Mouse (Mus musculus) liver, adult 2 months (tissue): Measurements from ENCODE around the gene Plk3. TPM values are rescaled to one million over a fixed set of nuclear protein-coding genes. Genes with fewer than 3 reads are reported as not detected.

Experiments used
- DNase-seq: peaks from one replicate; pipeline ENCODE4 v3.0.0-alpha.2; 2011; ENCODE audit warnings: low read depth, low spot score; ENCODE audit errors: extremely low read depth
- H3K27ac ChIP-seq: fragments of 200-500 bp; replicated peaks from 2 replicates; pipeline ENCODE4 v1.5.1; 2012; ENCODE audit warnings: low read depth, mild to moderate bottlenecking, control low read depth, inconsistent platforms, low read length; ENCODE audit not compliant: insufficient read depth
- H3K27me3 ChIP-seq: fragments of 200-500 bp; 2 replicates; pipeline ENCODE4 v1.6.1; 2012; ENCODE audit warnings: mild to moderate bottlenecking, moderate library complexity, low read length, inconsistent platforms; ENCODE audit not compliant: control insufficient read depth, insufficient read depth
- H3K36me3 ChIP-seq: fragments of 200-500 bp; 2 replicates; pipeline ENCODE4 v1.6.1; 2012; ENCODE audit warnings: low read length, inconsistent platforms; ENCODE audit not compliant: control insufficient read depth, insufficient read depth
- H3K4me1 ChIP-seq: fragments of 200-500 bp; 2 replicates; pipeline ENCODE4 v1.6.1; 2011; ENCODE audit warnings: low read length; ENCODE audit not compliant: control insufficient read depth, insufficient read depth
- H3K4me3 ChIP-seq: fragments of 200-500 bp; 2 replicates; pipeline ENCODE4 v1.5.1; 2011; ENCODE audit warnings: low read depth, mild to moderate bottlenecking, control low read depth, low read length, moderate library complexity; ENCODE audit not compliant: insufficient read depth
- H3K79me2 ChIP-seq: fragments of 200-500 bp; 2 replicates; pipeline ENCODE4 v1.6.1; 2012; ENCODE audit warnings: inconsistent platforms, mild to moderate bottlenecking, low read length, moderate library complexity; ENCODE audit not compliant: control insufficient read depth, insufficient read depth
- H3K9ac ChIP-seq: fragments of 200-500 bp; 2 replicates; pipeline ENCODE4 v1.6.1; 2012; ENCODE audit warnings: low read depth, mild to moderate bottlenecking, control low read depth, inconsistent platforms, low read length
- CTCF ChIP-seq: fragments of 200-500 bp; IDR thresholded peaks from 2 replicates; pipeline ENCODE4 v1.5.1; 2011; ENCODE audit warnings: low read depth, low read length, control low read depth
- POLR2A ChIP-seq: fragments of 200-500 bp; IDR thresholded peaks from 2 replicates; pipeline ENCODE4 v1.6.1; 2011; ENCODE audit warnings: low read length, control low read depth; ENCODE audit not compliant: insufficient read depth; ENCODE audit errors: extremely low read depth
- WGBS: fragments of 180-500 bp; shearing (Covaris S2); methylation state at CpG from one replicate; pipeline ENCODE4 v1.1.7; 2018; 5-methylcytosine and 5-hydroxymethylcytosine counted together
- polyA plus RNA-seq: library from polyadenylated mRNA; depleted of rRNA; stranded (reverse); fragments of >200 nt; gene quantifications from 2 replicates; pipeline ENCODE4 v1.2.3, GENCODE M21; 2012
- total RNA-seq: library from RNA; depleted of rRNA; stranded (reverse); fragments of >200 nt; gene quantifications from 2 replicates; pipeline ENCODE4 v1.2.3, GENCODE M21; 2014

Gene Plk3
- total and polyA plus RNA-seq, 2 experiments: 10.7 to 31.7 TPM

GRCm38 (mm10) chr4:117159666-117160065 is 25.9 kb upstream of the Plk3 start:
- Histone ChIP-seq H3K27ac (no peak overlapping the region), H3K9ac (no peak overlapping the region), H3K36me3 (no peaks in the 10 kb centered on the region), H3K4me1 (peaks cover 5% of the 10 kb centered on the region; the same call in 1 of the 2 replicates), H3K79me2 (peaks cover 8% of the 10 kb centered on the region; the same call in 1 of the 2 replicates), H3K4me3 (no peak overlapping the region), H3K27me3 (no peaks in the 10 kb centered on the region)
- TF ChIP-seq POLR2A: no peak
- TF ChIP-seq CTCF: no peak
- no peak for DNase-seq
- 91% methylated on average over 10 of the region's 10 CpGs for WGBS

- Histone ChIP-seq H3K79me2 (peaks cover 8% of the 10 kb centered on the region; the same call in 1 of the 2 replicates), H3K4me1 (peaks cover 5% of the 10 kb centered on the region; the same call in 1 of the 2 replicates), H3K27ac (peak overlapping the region; percentile 78; the same call in 1 of the 2 replicates), H3K9ac (no peak overlapping the region; the same call in 1 of the 2 replicates), H3K36me3 (peaks cover 27% of the 10 kb centered on the region), H3K27me3 (no peaks in the 10 kb centered on the region), H3K4me3 (no peak overlapping the region)
- WGBS: 27% methylated on average over 6 of the region's 6 CpGs
- no peak for DNase-seq
- TF ChIP-seq CTCF (no peak), POLR2A (no peak)
Observed at GRCm38 (mm10) chr4:117156372-117156771, 22.6 kb upstream of the Plk3 start.

- Histone ChIP-seq H3K9ac (peak within 1 kb of the TSS; percentile 94), H3K36me3 (peaks cover 31% of the 10 kb centered on the region), H3K4me3 (peak within 1 kb of the TSS; percentile 86), H3K27me3 (no peaks in the 10 kb centered on the region), H3K4me1 (peaks cover 5% of the 10 kb centered on the region; the same call in 1 of the 2 replicates), H3K79me2 (peaks cover 8% of the 10 kb centered on the region; the same call in 1 of the 2 replicates), H3K27ac (peak within 1 kb of the TSS; percentile 78)
- peak; percentile 77 for DNase-seq
- TF ChIP-seq POLR2A: peak; percentile 94
- no peak for TF ChIP-seq CTCF
- WGBS: under 1% methylated on average over 52 of the region's 52 CpGs
Observed at GRCm38 (mm10) chr4:117155792-117156355, 22.1 kb upstream of the Plk3 start, which contains the start of gene Rps8. Rps8 (minus strand) TSS chr4:117156243.

GRCm38 (mm10) chr4:117155020-117155791 is 21.4 kb upstream of the Plk3 start:
- TF ChIP-seq CTCF (no peak), POLR2A (no peak)
- H3K36me3 ChIP-seq: peaks cover 38% of the 10 kb centered on the region
- H3K4me1 ChIP-seq: peaks cover 5% of the 10 kb centered on the region; the same call in 1 of the 2 replicates
- WGBS: 3% methylated on average over 44 of the region's 44 CpGs
- DNase-seq: no peak
- H3K79me2 ChIP-seq: peaks cover 8% of the 10 kb centered on the region; the same call in 1 of the 2 replicates
- no peaks in the 10 kb centered on the region for H3K27me3 ChIP-seq
- peak overlapping the region; percentile 94 for H3K9ac ChIP-seq
- peak overlapping the region; percentile 50 for H3K27ac ChIP-seq
- H3K4me3 ChIP-seq: peak overlapping the region; percentile 86

- WGBS: 64% methylated on average over 5 of the region's 5 CpGs
- Histone ChIP-seq H3K36me3 (peaks cover 39% of the 10 kb centered on the region), H3K27me3 (no peaks in the 10 kb centered on the region), H3K4me3 (no peak overlapping the region), H3K27ac (no peak overlapping the region), H3K79me2 (peaks cover 8% of the 10 kb centered on the region; the same call in 1 of the 2 replicates), H3K4me1 (peaks cover 5% of the 10 kb centered on the region; the same call in 1 of the 2 replicates), H3K9ac (no peak overlapping the region)
- no peak for DNase-seq
- TF ChIP-seq CTCF (no peak), POLR2A (no peak)
Observed at GRCm38 (mm10) chr4:117152714-117153113, 19.0 kb upstream of the Plk3 start.
